Mouse (Mus musculus): ENCODE data around the gene Mrpl43.

DNA sequence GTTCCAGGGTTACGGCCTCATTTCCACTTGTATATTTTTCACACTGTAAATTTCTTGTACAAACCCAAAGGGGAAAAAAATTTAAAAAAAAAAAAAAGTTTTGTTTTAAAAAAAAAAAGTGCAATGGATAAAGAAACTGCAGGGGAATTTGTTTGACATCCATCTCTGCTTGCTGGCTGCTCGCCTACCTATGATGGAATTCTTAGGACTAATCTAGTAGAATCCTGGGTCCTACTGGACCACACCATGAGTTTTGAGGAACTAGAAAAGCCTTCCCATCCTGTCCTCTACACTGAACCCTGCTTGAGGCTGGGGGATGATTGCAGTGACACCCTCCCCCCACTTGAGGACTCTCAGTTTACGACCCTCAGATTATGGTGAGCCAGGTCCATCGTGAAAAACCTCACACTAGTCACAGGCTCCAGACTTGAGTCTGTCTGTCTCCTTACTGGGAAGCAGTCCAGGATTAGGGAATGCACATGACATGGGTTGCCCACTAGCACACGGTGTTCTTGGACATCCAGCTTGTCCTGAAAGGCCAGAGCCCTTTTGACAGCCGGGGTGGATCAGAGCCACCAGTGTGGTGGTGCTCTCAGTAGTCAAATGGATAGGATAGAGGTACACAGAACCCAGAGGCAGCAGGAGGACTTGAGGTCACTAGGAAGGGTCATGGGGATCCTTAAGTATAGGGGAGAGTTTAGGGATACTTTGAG is 20.9 kb upstream of the Mrpl43 start:
- no peak for TF ChIP-seq GATA1 (IDR thresholded peaks at IDR 0.05; ENCODE audit: low read length)
- TF ChIP-seq TAL1 (IDR thresholded peaks at IDR 0.05; ENCODE audit: low read length): no peak

Measured in erythroblast, embryonic 14.5 days (primary cell).